Mouse (Mus musculus): ENCODE results near the gene 4930595M18Rik. TPM values are rescaled to one million over a fixed set of nuclear protein-coding genes. Genes with fewer than 3 reads are reported as not detected.

Gene 4930595M18Rik
- polyA plus RNA-seq (2012; ENCODE audit: insufficient read depth, insufficient read length, missing spikeins): not detected in 2 replicates

DNA sequence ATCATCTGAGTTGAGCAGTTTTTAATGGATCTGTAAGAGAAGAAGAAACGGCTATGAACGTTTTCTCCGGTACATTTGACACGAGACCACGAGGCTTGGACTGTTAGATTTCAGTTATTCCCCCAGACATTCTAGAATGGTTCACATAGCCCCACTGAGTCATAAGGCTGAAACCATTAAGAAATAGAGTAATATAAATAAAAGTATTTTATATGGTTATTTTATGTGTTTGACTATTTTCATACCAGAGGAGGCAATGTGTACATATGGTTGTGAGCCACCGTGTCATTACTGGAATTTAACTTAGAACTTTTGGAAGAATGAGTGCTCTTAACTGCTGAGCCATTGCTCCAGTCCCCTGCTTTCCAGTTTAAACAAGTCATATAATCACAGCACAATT lies at the start of gene 4930595M18Rik:
4930595M18Rik (minus strand) TSS at position 101 of the 400 bp plus-strand sequence.
- no peak within 1 kb of the TSS for H3K4me3 ChIP-seq (ENCODE audit: insufficient read depth, low read depth, low read length)

DNA sequence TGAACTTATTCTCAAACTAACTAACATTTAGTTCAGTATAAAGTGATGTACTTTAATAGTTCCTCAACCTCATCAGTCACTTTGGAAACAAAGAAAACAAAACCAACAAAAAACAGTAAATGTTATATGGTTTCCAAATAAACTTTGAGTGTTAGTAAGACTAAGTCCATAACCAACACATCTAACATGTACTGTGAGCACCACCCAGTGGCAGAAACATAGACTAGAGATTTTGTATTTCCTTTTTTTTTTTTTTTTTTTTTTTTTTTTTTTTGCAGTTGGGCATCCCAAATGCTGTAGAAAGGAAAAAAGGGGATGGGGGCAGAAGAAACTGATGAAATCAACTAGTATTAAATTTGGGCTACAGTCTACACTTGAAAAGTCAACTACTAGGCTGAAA lies 14.6 kb upstream of the 4930595M18Rik start:
- Histone ChIP-seq H3K4me1 (ENCODE audit: control insufficient read depth, insufficient read depth, insufficient read length, low read length) (no peaks in the 10 kb centered on the region), H3K27ac (replicated peaks; ENCODE audit: low read depth, low read length) (no peak overlapping the region), H3K4me3 (ENCODE audit: insufficient read depth, low read depth, low read length) (no peak overlapping the region)

More for the DNA sequence above, at the start of gene 4930595M18Rik:
- H3K4me1 ChIP-seq (ENCODE audit: control insufficient read depth, insufficient read depth, insufficient read length, low read length): no peaks in the 10 kb centered on the region
- H3K27ac ChIP-seq (replicated peaks; ENCODE audit: low read depth, low read length): no peak within 1 kb of the TSS
